In genomic region chr7:34849660-34850059, GRCm38 (mm10) we compare ENCODE assay signal across 9 mouse cellular contexts. TPM values are rescaled to one million over a fixed set of nuclear protein-coding genes. Genes with fewer than 3 reads are reported as not detected.
DNase-seq lines count a peak whose midpoint lies in the region; ATAC-seq and TF ChIP-seq lines count a peak whose summit lies in the region.
"Had no signal": no experiment of that assay in that cellular context is flagged by ENCODE, and none has a peak within 500 bp of the region (broad histone marks: within the 10 kb centered on the region; RNA-seq: fewer than 3 reads in every experiment).

No protein-coding gene starts in this region.

- no peak for ATAC-seq in kidney, embryonic 14.5 days (ENCODE audit: low FRiP score, low TSS enrichment)
- ATAC-seq in stomach, postnatal 0 days (ENCODE audit: low FRiP score, low TSS enrichment): no peak

- no peaks in the 10 kb centered on the region for H3K36me3 ChIP-seq in kidney, embryonic 14.5 days (ENCODE audit: control insufficient read depth, insufficient read depth, low read length)
- H3K36me3 ChIP-seq in embryonic facial prominence, embryonic 10.5 days (replicated peaks): no peaks in the 10 kb centered on the region
- H3K36me3 ChIP-seq in stomach, postnatal 0 days (ENCODE audit: control insufficient read depth, insufficient read depth, low read length): no peaks in the 10 kb centered on the region
- H3K36me3 ChIP-seq: embryonic facial prominence, embryonic 15.5 days; liver, embryonic 15.5 days had no signal

- H3K4me1 ChIP-seq in kidney, embryonic 14.5 days (ENCODE audit: control insufficient read depth, insufficient read depth, low read length): no peaks in the 10 kb centered on the region
- H3K4me1 ChIP-seq in embryonic facial prominence, embryonic 10.5 days: peaks cover 6% of the 10 kb centered on the region; the same call in 1 of the 2 replicates
- no peaks in the 10 kb centered on the region for H3K4me1 ChIP-seq in stomach, postnatal 0 days (replicated peaks; ENCODE audit: control insufficient read depth, insufficient read depth)
- H3K4me1 ChIP-seq: embryonic facial prominence, embryonic 15.5 days; liver, embryonic 15.5 days had no signal

- H3K27ac ChIP-seq in kidney, embryonic 14.5 days (ENCODE audit: low read depth, low read length): no peak overlapping the region
- H3K27ac ChIP-seq in embryonic facial prominence, embryonic 10.5 days (replicated peaks): no peak overlapping the region
- H3K27ac ChIP-seq in stomach, postnatal 0 days (replicated peaks): no peak overlapping the region
- H3K27ac ChIP-seq: embryonic facial prominence, embryonic 15.5 days; liver, embryonic 15.5 days had no signal

- intact Hi-C loops in left cerebral cortex, postnatal 4 days (cut with DNase I): no loop called here

- H3K4me3 ChIP-seq in kidney, embryonic 14.5 days (ENCODE audit: low read length): no peak overlapping the region
- H3K4me3 ChIP-seq in embryonic facial prominence, embryonic 10.5 days: no peak overlapping the region
- H3K4me3 ChIP-seq in stomach, postnatal 0 days (ENCODE audit: low read depth, low read length): no peak overlapping the region
- H3K4me3 ChIP-seq: embryonic facial prominence, embryonic 15.5 days; liver, embryonic 15.5 days had no signal

- no peak for TF ChIP-seq EP300 in stomach, postnatal 0 days (optimal IDR thresholded peaks at IDR 0.05)

- no peak overlapping the region for H3K4me2 ChIP-seq in kidney, embryonic 14.5 days (replicated peaks; ENCODE audit: low read depth, low read length)
- no peak overlapping the region for H3K4me2 ChIP-seq in stomach, postnatal 0 days (replicated peaks; ENCODE audit: low read depth)
- H3K4me2 ChIP-seq: embryonic facial prominence, embryonic 15.5 days; liver, embryonic 15.5 days had no signal

- no peaks in the 10 kb centered on the region for H3K27me3 ChIP-seq in kidney, embryonic 14.5 days (ENCODE audit: control insufficient read depth, insufficient read depth, low read length)
- no peaks in the 10 kb centered on the region for H3K27me3 ChIP-seq in embryonic facial prominence, embryonic 10.5 days (replicated peaks; ENCODE audit: low read depth, poor library complexity, severe bottlenecking)
- no peaks in the 10 kb centered on the region for H3K27me3 ChIP-seq in stomach, postnatal 0 days (ENCODE audit: control insufficient read depth, insufficient read depth, low read length)
- H3K27me3 ChIP-seq: embryonic facial prominence, embryonic 15.5 days; liver, embryonic 15.5 days had no signal

- H3K9me3 ChIP-seq in kidney, embryonic 14.5 days (ENCODE audit: control insufficient read depth, low read length): no peaks in the 10 kb centered on the region
- peaks cover 12% of the 10 kb centered on the region for H3K9me3 ChIP-seq in embryonic facial prominence, embryonic 10.5 days
- H3K9me3 ChIP-seq in stomach, postnatal 0 days (ENCODE audit: control insufficient read depth, low read length): no peaks in the 10 kb centered on the region
- H3K9me3 ChIP-seq: embryonic facial prominence, embryonic 15.5 days; liver, embryonic 15.5 days had no signal

- DNase-seq in kidney, adult 9 months: peak; percentile 28
- peak; percentile 94 for DNase-seq in R1 (ENCODE audit: low read depth, low spot score)
- DNase-seq in embryonic facial prominence, embryonic 10.5 days (ENCODE audit: low spot score): peak; percentile 45
- DNase-seq in stomach, postnatal 0 days (ENCODE audit: low spot score): no peak
- no peak for DNase-seq in cerebellum, postnatal 36 days
- no peak for DNase-seq in left cerebral cortex, postnatal 4 days

- no peak overlapping the region for H3K9ac ChIP-seq in kidney, embryonic 14.5 days (ENCODE audit: low read depth, low read length)
- H3K9ac ChIP-seq in stomach, postnatal 0 days (ENCODE audit: low read length): no peak overlapping the region
- H3K9ac ChIP-seq: embryonic facial prominence, embryonic 15.5 days; liver, embryonic 15.5 days had no signal

- peak; percentile 55 for TF ChIP-seq CTCF in stomach, postnatal 0 days (IDR thresholded peaks at IDR 0.05; ENCODE audit: low read depth)

- 45% methylated on average over 10 of the region's 10 CpGs for WGBS in kidney, embryonic 14.5 days
- 36% methylated on average over 10 of the region's 10 CpGs for WGBS in embryonic facial prominence, embryonic 10.5 days
- 41% methylated on average over 10 of the region's 10 CpGs for WGBS in stomach, postnatal 0 days

RNA-seq across cellular contexts. Expression of gene Chst8, which starts 37.1 kb away (rescaled TPM):
- polyA plus RNA-seq in kidney, embryonic 14.5 days (2014; fragmentation: Nextera tagmentation; extraction: Ambion mirVana): 8.7 and 9.1 TPM in 2 replicates
- polyA plus RNA-seq in embryonic facial prominence, embryonic 10.5 days (2016; fragmentation: Nextera tagmentation; extraction: Ambion mirVana): 5.8 and 7.6 TPM in 2 replicates
- 1.3 and 1.8 TPM in 2 replicates for polyA plus RNA-seq in stomach, postnatal 0 days (2015; fragmentation: Nextera tagmentation; extraction: Ambion mirVana)
- total RNA-seq in left cerebral cortex, postnatal 4 days (2021): 10 to 100 TPM; 13.4 to 14.4 TPM

Comparison
In these comparisons a context has a peak if more than half of its experiments do, and no peak if none do; other contexts are left out.
1. DNase-seq: peak in kidney, adult 9 months (single experiment), R1 (single experiment) and embryonic facial prominence, embryonic 10.5 days (single experiment); none in stomach, postnatal 0 days (single experiment), cerebellum, postnatal 36 days (0 of 2) and left cerebral cortex, postnatal 4 days (single experiment).